Mouse (Mus musculus) cerebellum, adult 2 months (tissue): ENCODE measurements around the gene Gm11361.

Experiments used
- CTCF ChIP-seq: fragments of 200-500 bp; IDR thresholded peaks from 2 replicates; pipeline ENCODE4 v1.5.1; 2011; ENCODE audit warnings: low read depth, mild to moderate bottlenecking, control low read depth, low read length, moderate library complexity, borderline replicate concordance; ENCODE audit not compliant: insufficient read depth
- POLR2A ChIP-seq: fragments of 200-500 bp; IDR thresholded peaks from 2 replicates; pipeline ENCODE4 v1.6.1; 2011; ENCODE audit warnings: low read length, control low read depth, borderline replicate concordance; ENCODE audit not compliant: insufficient read depth

DNA sequence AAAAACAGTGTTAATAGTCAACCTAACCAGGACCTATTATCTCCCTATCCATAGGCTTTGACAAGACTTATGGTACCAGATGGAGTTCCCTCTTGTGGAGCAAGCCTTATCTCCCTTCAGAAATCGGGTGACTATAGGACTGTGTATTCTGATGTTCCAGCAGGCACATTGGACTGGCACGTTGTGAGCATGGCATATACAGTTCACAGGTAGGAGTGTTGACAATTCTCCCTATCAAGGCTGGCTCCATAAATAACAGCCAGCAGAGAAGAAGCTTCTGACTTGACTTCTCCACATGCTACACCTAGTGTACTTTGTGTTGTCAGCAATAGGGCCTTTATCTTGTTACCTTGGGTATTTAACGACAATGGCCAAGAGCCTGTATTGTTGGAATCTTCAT lies 30.0 kb downstream of the Gm11361 start:
- no peak for TF ChIP-seq CTCF
- TF ChIP-seq POLR2A, result no peak
